Mouse (Mus musculus) ES-E14 (cell line): ENCODE data around the gene Gsg1. TPM values are rescaled to one million over a fixed set of nuclear protein-coding genes. Genes with fewer than 3 reads are reported as not detected.

Experiments used
- DNase-seq: peaks from one replicate; pipeline ENCODE4 v3.0.0-alpha.2; 2013; ENCODE audit warnings: low read depth, low spot score
- H3K27ac ChIP-seq: 2 replicates; pipeline ENCODE4 v1.5.1; 2012; ENCODE audit warnings: low read depth, mild to moderate bottlenecking, low read length, moderate library complexity, mixed read lengths; ENCODE audit not compliant: poor library complexity, insufficient read depth, severe bottlenecking
- H3K36me3 ChIP-seq: 2 replicates; pipeline ENCODE4 v1.6.1; 2012; ENCODE audit warnings: mild to moderate bottlenecking, low read length, moderate library complexity, mixed read lengths; ENCODE audit not compliant: control insufficient read depth, poor library complexity, insufficient read depth, severe bottlenecking
- H3K4me1 ChIP-seq, 2 experiments: fragments of 150-350 bp in 1 of 2; sonication (generic) in 1 of 2; 2 replicates each; pipeline ENCODE4 v1.6.1; 2012; ENCODE audit warnings: low read length in 2 of 2, mild to moderate bottlenecking in 1 of 2, mixed read lengths in 1 of 2; ENCODE audit not compliant: control insufficient read depth in 2 of 2, insufficient read depth in 2 of 2, poor library complexity in 1 of 2
- H3K4me3 ChIP-seq, 2 experiments: fragments of 150-350 bp in 1 of 2; sonication (generic) in 1 of 2; 2 replicates each; pipeline ENCODE4 v1.5.1; 2012; ENCODE audit warnings: low read length in 2 of 2, low read depth in 1 of 2, mild to moderate bottlenecking in 1 of 2, mixed read lengths in 1 of 2; ENCODE audit not compliant: insufficient read depth in 1 of 2, poor library complexity in 1 of 2, severe bottlenecking in 1 of 2
- H3K9ac ChIP-seq: 2 replicates; pipeline ENCODE4 v1.6.1; 2012; ENCODE audit warnings: low read depth, mild to moderate bottlenecking, low read length, mixed read lengths; ENCODE audit not compliant: poor library complexity, insufficient read depth, severe bottlenecking
- H3K9me3 ChIP-seq: fragments of 150-350 bp; sonication (generic); 2 replicates; pipeline ENCODE4 v1.6.1; 2012; ENCODE audit warnings: low read depth, mild to moderate bottlenecking, low read length; ENCODE audit not compliant: control insufficient read depth, insufficient read depth
- CHD2 ChIP-seq: IDR thresholded peaks from 2 replicates; pipeline ENCODE4 v1.6.1; 2014; ENCODE audit warnings: mild to moderate bottlenecking, low read depth, low read length, inconsistent platforms
- HCFC1 ChIP-seq: IDR thresholded peaks from 2 replicates; pipeline ENCODE4 v1.6.1; 2012; ENCODE audit warnings: low read length, inconsistent platforms, borderline replicate concordance; ENCODE audit not compliant: insufficient read depth
- MAFK ChIP-seq: IDR thresholded peaks from 2 replicates; pipeline ENCODE4 v1.6.1; 2014; ENCODE audit warnings: mild to moderate bottlenecking, low read depth, low read length, inconsistent platforms; ENCODE audit not compliant: insufficient read depth
- ZC3H11A ChIP-seq: IDR thresholded peaks from 2 replicates; pipeline ENCODE4 v1.6.1; 2012; ENCODE audit warnings: low read depth, mild to moderate bottlenecking, inconsistent platforms, low read length, borderline replicate concordance
- ZNF384 ChIP-seq: IDR thresholded peaks from 2 replicates; pipeline ENCODE4 v1.6.1; 2012; ENCODE audit warnings: low read depth, low read length, inconsistent platforms
- in situ Hi-C, 2 experiments: fragments of 600-800 bp; cut with MboI; formaldehyde crosslinking; loops; one replicate each; pipeline ENCODE4 v1.15.1; 2025; ENCODE audit warnings: low sequenced_read_pairs in 2 of 2, inconsistent platforms in 1 of 2; ENCODE audit not compliant: unreplicated experiment in 2 of 2
- total RNA-seq: library from RNA; depleted of rRNA; stranded (reverse); fragments of 300-350 nt; gene quantifications from 2 replicates; pipeline ENCODE4 v1.2.3, GENCODE M21; 2012

Gsg1 gene
- total RNA-seq, 1 experiment, result 0.98 TPM

GRCm38 (mm10) chr6:135203737-135204136 is 50.4 kb downstream of the Gsg1 start:
- no peak for DNase-seq
- no peak for TF ChIP-seq CHD2
- TF ChIP-seq HCFC1, result no peak
- TF ChIP-seq MAFK, result no peak
- TF ChIP-seq ZC3H11A, result no peak
- TF ChIP-seq ZNF384, result no peak
- no peaks in the 10 kb centered on the region for H3K36me3 ChIP-seq
- no peak overlapping the region for H3K27ac ChIP-seq
- no peak overlapping the region for H3K9ac ChIP-seq
- H3K4me3 ChIP-seq, result no peak overlapping the region
- no peaks in the 10 kb centered on the region for H3K4me1 ChIP-seq
- H3K9me3 ChIP-seq, result no peaks in the 10 kb centered on the region
- in situ Hi-C loops, result no loop called here

GRCm38 (mm10) chr6:135202668-135203067 is 51.5 kb downstream of the Gsg1 start:
- H3K9ac ChIP-seq, result no peak overlapping the region
- H3K36me3 ChIP-seq, result no peaks in the 10 kb centered on the region
- H3K27ac ChIP-seq, result no peak overlapping the region
- DNase-seq, result no peak
- no peak overlapping the region for H3K4me3 ChIP-seq
- H3K9me3 ChIP-seq, result no peaks in the 10 kb centered on the region
- TF ChIP-seq ZC3H11A, result no peak
- no peak for TF ChIP-seq MAFK
- no peak for TF ChIP-seq CHD2
- TF ChIP-seq ZNF384, result no peak
- TF ChIP-seq HCFC1, result no peak
- H3K4me1 ChIP-seq, result no peaks in the 10 kb centered on the region
- in situ Hi-C loops, result no loop called here

GRCm38 (mm10) chr6:135200122-135200957 is 53.8 kb downstream of the Gsg1 start:
- H3K9me3 ChIP-seq, result no peaks in the 10 kb centered on the region
- no peaks in the 10 kb centered on the region for H3K36me3 ChIP-seq
- no peak for TF ChIP-seq MAFK
- no peak for TF ChIP-seq HCFC1
- TF ChIP-seq ZC3H11A, result no peak
- TF ChIP-seq ZNF384, result no peak
- TF ChIP-seq CHD2, result no peak
- peaks cover 0 to 2% of the 10 kb centered on the region in 2 experiments; a peak in 1 of 4 replicates for H3K4me1 ChIP-seq
- H3K9ac ChIP-seq, result no peak overlapping the region
- no peak overlapping the region for H3K4me3 ChIP-seq
- no peak for DNase-seq
- no peak overlapping the region for H3K27ac ChIP-seq
- in situ Hi-C loops, result no loop called here

- Histone ChIP-seq H3K9ac (no peak overlapping the region), H3K9me3 (no peaks in the 10 kb centered on the region), H3K4me3 (peak overlapping the region in 1 of 2 experiments; percentile 79; a peak in 1 of 4 replicates), H3K4me1 (peaks cover 3 to 6% of the 10 kb centered on the region in 2 experiments; a peak in 3 of 4 replicates), H3K36me3 (no peaks in the 10 kb centered on the region), H3K27ac (no peak overlapping the region)
- no peak for TF ChIP-seq CHD2
- no peak for TF ChIP-seq ZNF384
- no peak for TF ChIP-seq HCFC1
- no peak for TF ChIP-seq MAFK
- no peak for TF ChIP-seq ZC3H11A
- DNase-seq, result no peak
- in situ Hi-C loops, result no loop called here
Measured at GRCm38 (mm10) chr6:135198726-135199125, 55.4 kb downstream of the Gsg1 start.
